Mouse (Mus musculus) adrenal gland, adult 8-10 months (tissue): ENCODE results near the gene Tubd1. TPM values are rescaled to one million over a fixed set of nuclear protein-coding genes. Genes with fewer than 3 reads are reported as not detected.

Experiments used
- DNase-seq: peaks from one replicate; pipeline ENCODE4 v3.0.0; 2022
- total RNA-seq, 4 experiments: library from RNA; stranded (reverse); gene quantifications; 2 replicates each; pipeline ENCODE4 v1.2.4; 2022

Gene Tubd1
- total RNA-seq, 4 experiments from 2014 or later = 10.5 to 11.5 (median 11.4) TPM

- DNase-seq = no peak
Measured at GRCm38 (mm10) chr11:86584898-86585597, 40.3 kb downstream of the Tubd1 start.

DNA sequence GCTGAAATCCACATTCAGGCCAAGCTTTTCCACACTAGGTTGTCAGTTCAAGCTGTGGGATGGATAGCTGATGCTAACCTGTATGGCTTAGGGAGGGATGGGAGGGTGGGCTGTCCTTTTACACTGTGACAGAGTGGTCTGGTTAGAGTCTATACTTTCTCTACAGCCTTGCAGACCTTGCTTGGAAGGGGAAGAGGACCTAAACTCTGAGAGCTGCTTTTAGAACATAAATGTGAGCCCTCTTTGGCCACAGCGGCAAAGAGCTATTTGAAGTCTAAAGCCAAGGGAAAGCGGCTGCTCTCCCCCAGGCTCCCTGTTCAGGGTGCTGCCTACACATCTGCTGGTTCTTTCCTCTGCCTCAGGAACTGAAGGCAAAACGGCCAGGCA lies 40.8 kb downstream of the Tubd1 start:
- DNase-seq = no peak

- DNase-seq = no peak
Measured at GRCm38 (mm10) chr11:86586177-86586867, 41.5 kb downstream of the Tubd1 start.

DNA sequence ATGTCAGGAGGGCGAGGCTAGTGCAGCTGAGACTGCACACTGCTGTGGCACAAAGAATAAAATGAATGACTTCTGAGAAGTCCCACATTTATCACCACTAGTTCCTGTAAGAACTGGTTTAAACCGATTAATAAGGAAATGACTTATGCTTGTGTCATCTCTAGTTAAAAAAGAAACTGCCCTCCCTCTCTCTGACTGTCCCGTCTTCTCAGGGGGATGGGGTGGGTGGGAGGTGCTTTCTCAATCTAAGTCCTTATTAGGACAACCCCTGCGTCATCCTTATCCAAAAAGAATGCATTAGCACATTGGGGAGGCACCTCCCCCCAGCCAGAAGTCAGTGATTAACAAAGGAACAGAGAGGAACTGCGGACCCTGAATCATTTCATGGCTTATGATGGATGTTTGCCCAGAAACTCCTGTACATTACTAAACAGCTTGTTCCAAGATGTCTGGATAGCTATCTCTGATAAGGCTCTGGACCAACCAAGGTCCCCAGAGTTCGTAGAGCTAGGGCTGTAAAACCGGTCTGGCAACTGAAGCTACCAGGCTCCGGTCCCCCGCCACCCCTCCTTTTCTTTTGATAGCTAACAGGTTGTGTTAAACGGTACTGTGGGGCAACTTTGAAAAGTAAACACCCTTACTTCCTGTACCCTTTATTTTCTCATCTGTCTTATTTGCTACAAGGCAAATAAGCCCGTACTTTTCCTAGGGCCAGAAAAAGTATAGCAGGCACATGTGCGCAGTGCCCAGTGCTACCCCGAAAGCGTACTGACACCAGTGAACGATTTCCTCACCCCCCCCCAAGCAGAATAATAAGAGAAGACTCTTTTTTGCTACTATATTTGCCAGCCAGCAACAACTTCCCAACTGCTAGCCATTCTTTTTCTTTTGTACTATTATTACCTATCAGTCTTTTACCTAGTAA lies 42.3 kb downstream of the Tubd1 start:
- peak; percentile 73 for DNase-seq

GRCm38 (mm10) chr11:86587830-86588229 lies 43.0 kb downstream of the Tubd1 start:
- DNase-seq = no peak

DNA sequence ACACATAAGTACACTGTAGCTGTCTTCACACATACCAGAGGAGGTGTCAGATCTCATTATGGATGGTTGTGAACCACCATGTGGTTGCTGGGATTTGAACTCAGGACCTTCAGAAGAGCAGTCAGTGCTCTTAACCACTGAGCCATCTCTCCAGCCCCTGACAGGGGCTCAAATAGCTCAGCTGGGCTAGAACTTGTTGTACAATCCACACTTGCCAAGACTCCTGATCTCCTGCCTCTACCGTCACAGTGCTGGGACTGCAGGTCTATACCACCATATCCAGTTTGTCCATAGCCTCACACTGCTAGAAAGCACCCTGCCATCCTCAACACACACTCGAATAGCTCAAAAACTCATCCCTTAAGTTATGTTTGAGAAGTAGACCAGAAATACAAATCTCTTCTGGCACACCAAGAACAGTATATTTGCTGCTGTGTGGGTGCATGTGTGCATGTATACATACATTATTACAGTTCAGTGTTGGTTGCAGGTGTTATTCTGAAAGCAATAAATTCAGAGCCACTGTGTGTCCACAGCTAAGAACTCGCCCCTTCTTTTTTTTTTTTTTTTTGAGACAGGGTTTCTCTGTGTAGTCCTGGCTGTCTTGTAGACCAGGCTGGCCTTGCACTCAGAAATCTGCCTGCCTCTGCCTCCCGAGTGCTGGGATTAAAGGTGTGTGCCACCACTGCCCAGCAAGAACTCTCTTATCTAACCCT lies 44.0 kb downstream of the Tubd1 start:
- no peak for DNase-seq

- no peak for DNase-seq
Measured at GRCm38 (mm10) chr11:86590066-86590465, 45.3 kb downstream of the Tubd1 start.

DNA sequence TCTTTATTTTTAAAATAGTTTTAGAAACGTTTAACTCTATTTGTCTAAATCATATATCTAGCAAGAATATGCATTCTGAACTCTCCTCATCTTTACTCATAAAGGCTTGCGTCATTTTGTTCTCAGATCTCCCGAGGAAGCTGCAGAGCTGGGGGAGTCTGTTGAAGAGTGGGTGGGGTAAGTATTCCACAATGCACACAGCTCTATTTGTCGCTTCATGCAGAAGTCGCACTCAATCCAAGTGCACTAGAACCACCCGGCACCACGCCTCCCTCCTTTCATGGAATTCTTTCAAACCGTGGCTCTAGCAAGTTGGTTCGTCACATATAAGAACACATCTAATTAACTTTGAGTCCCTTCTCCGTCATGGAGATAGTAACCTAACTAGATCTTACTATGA lies 45.8 kb downstream of the Tubd1 start:
- no peak for DNase-seq

DNA sequence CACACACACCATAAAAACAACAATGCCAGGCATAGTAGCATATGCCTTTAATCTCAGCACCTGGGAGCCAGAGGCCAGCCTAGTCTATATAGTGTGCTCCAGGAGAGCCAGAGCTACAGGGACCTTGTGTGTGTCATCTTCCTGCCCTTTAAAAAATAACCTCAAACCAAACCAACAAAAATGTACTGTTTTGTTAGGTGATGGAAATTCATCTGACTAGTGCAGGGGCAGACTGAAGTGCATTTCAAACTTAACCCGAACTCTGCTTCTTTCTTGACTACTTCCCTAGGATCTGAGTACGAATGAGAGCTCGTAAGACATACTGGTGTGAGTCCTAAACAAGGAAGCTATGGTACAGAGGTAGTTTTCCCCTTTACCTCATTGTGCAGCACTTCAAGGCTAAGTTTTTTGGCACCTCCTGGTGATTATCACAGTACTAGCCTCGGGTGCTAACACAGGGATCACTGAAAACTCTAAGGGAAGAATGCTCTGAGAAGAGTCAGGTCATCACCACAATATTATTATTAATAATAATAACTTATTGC lies 46.6 kb downstream of the Tubd1 start:
- DNase-seq = no peak

DNA sequence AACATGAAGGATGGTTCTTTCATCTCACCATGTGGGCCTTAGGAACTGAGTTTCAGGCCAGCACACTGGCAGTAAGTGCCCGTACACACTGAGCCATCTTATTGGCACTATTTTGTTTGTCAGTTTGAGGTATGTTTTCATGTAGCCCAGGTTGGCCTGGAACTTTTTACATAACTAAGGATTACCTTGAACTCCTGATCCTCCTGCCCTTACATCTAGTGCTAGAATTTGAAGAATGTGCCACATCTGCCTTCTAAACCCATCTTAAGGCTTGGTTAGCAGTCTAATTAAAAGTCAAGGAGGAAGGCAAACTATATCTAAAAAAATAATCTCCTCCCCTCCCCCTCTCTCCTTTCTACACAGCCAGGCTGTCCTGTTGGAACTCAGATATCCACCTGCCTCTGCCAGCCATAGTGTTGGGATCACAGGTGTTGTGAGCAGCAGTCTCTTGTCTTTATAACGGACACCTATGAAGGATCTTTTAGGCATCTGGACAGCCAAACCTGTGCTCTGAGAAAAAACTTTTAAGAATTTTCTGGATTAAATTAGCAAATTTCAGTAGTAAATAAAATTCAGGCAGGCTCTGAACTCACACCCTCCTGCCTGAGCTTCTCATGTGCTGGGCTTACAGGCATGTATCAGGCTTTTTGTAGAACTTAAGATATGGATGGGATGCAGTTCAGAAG lies 47.3 kb downstream of the Tubd1 start:
- DNase-seq = no peak

- DNase-seq = no peak
Measured at GRCm38 (mm10) chr11:86592993-86593392, 48.2 kb downstream of the Tubd1 start.

GRCm38 (mm10) chr11:86593443-86593842 lies 48.7 kb downstream of the Tubd1 start:
- DNase-seq = no peak

GRCm38 (mm10) chr11:86594188-86594876 lies 49.5 kb downstream of the Tubd1 start:
- DNase-seq = no peak

DNA sequence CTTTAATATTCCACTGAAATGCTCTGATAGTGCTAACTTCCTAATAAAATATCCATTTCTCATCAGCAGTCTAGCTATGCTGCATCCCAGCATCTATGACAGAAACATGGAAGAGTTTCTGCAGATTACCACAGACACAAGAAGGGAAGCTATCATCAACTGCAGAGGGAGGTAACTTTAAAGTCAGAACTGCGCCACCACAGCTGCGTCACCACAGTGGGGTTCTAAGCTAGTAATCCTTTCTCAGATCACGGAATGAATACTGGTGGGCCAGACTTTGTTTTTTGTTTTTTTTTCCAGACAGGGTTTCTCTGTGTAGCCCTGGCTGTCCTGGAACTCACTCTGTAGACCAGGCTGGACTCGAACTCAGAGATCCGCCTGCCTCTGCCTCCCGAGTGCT lies 50.6 kb downstream of the Tubd1 start:
- no peak for DNase-seq

- DNase-seq = no peak
Measured at GRCm38 (mm10) chr11:86596187-86596960, 51.6 kb downstream of the Tubd1 start.

DNA sequence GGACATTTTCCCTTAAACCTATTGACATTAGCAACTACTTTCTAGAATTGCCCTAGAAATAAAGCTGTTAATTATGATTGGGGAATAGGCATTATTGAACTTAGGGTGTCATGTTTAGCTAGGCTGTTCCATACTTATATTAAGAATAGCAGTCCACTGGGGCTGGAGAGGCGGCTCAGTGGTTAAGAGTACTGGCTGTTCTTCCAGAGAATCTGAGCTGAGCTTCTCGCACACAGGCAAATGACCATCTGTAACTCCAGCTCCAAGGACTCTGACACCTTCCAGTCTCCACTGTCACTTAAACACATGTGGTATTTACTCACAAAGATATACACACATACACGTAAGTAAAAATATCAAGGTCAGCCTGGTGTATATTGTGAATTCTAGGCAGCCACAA lies 52.2 kb downstream of the Tubd1 start:
- DNase-seq = no peak

- DNase-seq = no peak
Measured at GRCm38 (mm10) chr11:86598154-86598553, 53.4 kb downstream of the Tubd1 start.

DNA sequence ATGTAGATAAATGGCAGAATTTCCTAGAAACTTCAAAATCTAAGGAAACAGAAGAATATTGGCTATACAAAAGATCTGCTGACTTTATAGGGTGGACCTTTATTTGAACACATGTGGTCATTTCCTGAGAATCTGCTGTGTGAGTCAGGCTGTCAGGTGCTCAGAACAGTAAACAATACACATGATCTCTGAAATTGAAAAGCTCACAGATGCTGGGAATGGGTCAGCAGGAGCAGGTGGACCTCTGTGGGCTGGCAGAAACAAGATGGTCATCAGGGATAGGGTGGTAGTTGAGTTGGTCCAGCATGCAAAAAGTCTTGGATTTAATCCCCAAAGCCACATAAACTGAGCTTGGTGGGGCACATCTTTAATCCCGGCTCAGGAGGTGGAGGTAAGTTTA lies 53.8 kb downstream of the Tubd1 start:
- no peak for DNase-seq

DNA sequence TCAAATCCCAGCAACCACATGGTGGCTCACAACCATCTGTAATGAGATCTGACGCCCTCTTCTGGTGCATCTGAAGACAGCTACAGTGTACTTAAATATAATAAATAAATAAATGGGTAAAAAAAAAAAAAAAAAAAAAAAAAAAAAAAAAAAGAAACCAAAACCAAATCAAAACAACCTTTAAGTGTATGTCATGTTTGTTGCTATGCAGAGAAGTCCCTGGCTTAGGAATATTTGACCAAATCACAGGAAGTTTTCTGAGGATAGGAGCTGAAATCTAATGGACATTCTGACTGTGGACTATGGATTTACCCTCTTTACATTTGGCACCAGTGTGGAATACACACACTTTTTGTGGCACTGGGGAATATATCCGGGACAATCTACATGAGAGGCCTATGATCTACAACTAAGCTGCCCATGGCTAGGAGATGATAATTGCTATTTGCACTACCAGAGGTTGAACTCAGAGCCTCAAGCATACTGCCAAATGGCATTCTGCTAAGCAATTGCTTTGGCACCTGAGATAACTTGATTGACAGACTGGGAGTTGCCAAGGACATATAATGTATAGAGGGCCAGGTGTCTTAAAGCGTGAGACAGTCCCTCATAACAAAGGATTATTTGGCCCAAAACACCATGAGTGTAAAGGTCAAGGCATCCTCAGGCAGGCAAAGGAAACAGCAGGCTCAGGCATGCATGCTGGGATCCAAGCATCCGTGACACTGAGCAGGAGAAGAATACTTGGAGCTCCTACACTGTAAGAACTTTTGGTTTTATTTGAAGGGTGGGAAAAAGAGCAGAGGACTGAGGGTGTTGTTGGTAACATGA lies 54.8 kb downstream of the Tubd1 start:
- no peak for DNase-seq
